Mouse (Mus musculus): ENCODE measurements around the gene Kdelr3. TPM values are rescaled to one million over a fixed set of nuclear protein-coding genes. Genes with fewer than 3 reads are reported as not detected.

Gene Kdelr3
- 41.6 and 54.9 TPM in 2 replicates for polyA plus RNA-seq (2015; fragmentation: Nextera tagmentation; extraction: Ambion mirVana)

- Histone ChIP-seq H3K4me2 (ENCODE audit: low read length) (peak within 1 kb of the TSS; percentile 73), H3K9ac (ENCODE audit: low read depth, low read length) (peak within 1 kb of the TSS; percentile 56), H3K27ac (peak within 1 kb of the TSS; percentile 19; the same call in 1 of the 2 replicates), H3K9me3 (replicated peaks; ENCODE audit: low read length) (no peaks in the 10 kb centered on the region), H3K4me3 (replicated peaks; ENCODE audit: low read depth, low read length) (peak within 1 kb of the TSS; percentile 45), H3K27me3 (ENCODE audit: insufficient read depth, low read length) (no peaks in the 10 kb centered on the region), H3K4me1 (replicated peaks; ENCODE audit: insufficient read depth, low read length) (peaks cover 12% of the 10 kb centered on the region; the same call in 1 of the 2 replicates), H3K36me3 (ENCODE audit: insufficient read depth, low read length) (no peaks in the 10 kb centered on the region)
- DNase-seq (ENCODE audit: low spot score): peak; percentile 80
- ATAC-seq (replicated peaks; ENCODE audit: low FRiP score, low read depth): peak; percentile 53
- WGBS: under 1% methylated on average over 71 of the region's 71 CpGs
- no peak for TF ChIP-seq CTCF (IDR thresholded peaks at IDR 0.05; ENCODE audit: low read depth)
Measured at GRCm38 (mm10) chr15:79516171-79517096, at the start of gene Kdelr3. Kdelr3 (plus strand) TSS chr15:79516411.

- Histone ChIP-seq H3K9ac (ENCODE audit: low read depth, low read length) (no peak overlapping the region), H3K4me2 (ENCODE audit: low read length) (no peak overlapping the region)
- 6% methylated on average over 18 of the region's 18 CpGs for WGBS
Measured at GRCm38 (mm10) chr15:79466601-79467286, 49.5 kb upstream of the Kdelr3 start.

GRCm38 (mm10) chr15:79469577-79469976 is 46.6 kb upstream of the Kdelr3 start:
- Histone ChIP-seq H3K27ac (no peak overlapping the region), H3K4me3 (replicated peaks; ENCODE audit: low read depth, low read length) (no peak overlapping the region), H3K36me3 (ENCODE audit: insufficient read depth, low read length) (no peaks in the 10 kb centered on the region), H3K4me1 (replicated peaks; ENCODE audit: insufficient read depth, low read length) (no peaks in the 10 kb centered on the region), H3K27me3 (ENCODE audit: insufficient read depth, low read length) (no peaks in the 10 kb centered on the region), H3K9ac (ENCODE audit: low read depth, low read length) (no peak overlapping the region), H3K4me2 (ENCODE audit: low read length) (no peak overlapping the region), H3K9me3 (replicated peaks; ENCODE audit: low read length) (no peaks in the 10 kb centered on the region)
- no peak for TF ChIP-seq CTCF (IDR thresholded peaks at IDR 0.05; ENCODE audit: low read depth)
- DNase-seq (ENCODE audit: low spot score) (no peak), ATAC-seq (replicated peaks; ENCODE audit: low FRiP score, low read depth) (no peak)
- 67% methylated on average over 5 of the region's 5 CpGs for WGBS

More at GRCm38 (mm10) chr15:79466601-79467286, 49.5 kb upstream of the Kdelr3 start:
- no peak overlapping the region for H3K4me3 ChIP-seq (replicated peaks; ENCODE audit: low read depth, low read length)
- no peaks in the 10 kb centered on the region for H3K4me1 ChIP-seq (replicated peaks; ENCODE audit: insufficient read depth, low read length)
- H3K36me3 ChIP-seq (ENCODE audit: insufficient read depth, low read length): no peaks in the 10 kb centered on the region
- H3K27ac ChIP-seq: no peak overlapping the region
- TF ChIP-seq CTCF (IDR thresholded peaks at IDR 0.05; ENCODE audit: low read depth): peak; percentile 99
- H3K27me3 ChIP-seq (ENCODE audit: insufficient read depth, low read length): no peaks in the 10 kb centered on the region
- ATAC-seq (replicated peaks; ENCODE audit: low FRiP score, low read depth) (peak; percentile 65; the same call in 1 of the 2 replicates), DNase-seq (ENCODE audit: low spot score) (peak; percentile 88)
- H3K9me3 ChIP-seq (replicated peaks; ENCODE audit: low read length): no peaks in the 10 kb centered on the region

GRCm38 (mm10) chr15:79470583-79470982 is 45.6 kb upstream of the Kdelr3 start:
- Histone ChIP-seq H3K36me3 (ENCODE audit: insufficient read depth, low read length) (no peaks in the 10 kb centered on the region), H3K27ac (no peak overlapping the region), H3K9me3 (replicated peaks; ENCODE audit: low read length) (no peaks in the 10 kb centered on the region), H3K4me3 (replicated peaks; ENCODE audit: low read depth, low read length) (no peak overlapping the region), H3K4me2 (ENCODE audit: low read length) (peak overlapping the region; percentile 31; the same call in 1 of the 2 replicates), H3K27me3 (ENCODE audit: insufficient read depth, low read length) (no peaks in the 10 kb centered on the region), H3K4me1 (replicated peaks; ENCODE audit: insufficient read depth, low read length) (no peaks in the 10 kb centered on the region), H3K9ac (ENCODE audit: low read depth, low read length) (no peak overlapping the region)
- TF ChIP-seq CTCF (IDR thresholded peaks at IDR 0.05; ENCODE audit: low read depth): no peak
- WGBS: 23% methylated on average over 17 of the region's 17 CpGs
- peak; percentile 54 for DNase-seq (ENCODE audit: low spot score)
- no peak for ATAC-seq (replicated peaks; ENCODE audit: low FRiP score, low read depth)

- Histone ChIP-seq H3K9ac (ENCODE audit: low read depth, low read length) (no peak overlapping the region), H3K27me3 (ENCODE audit: insufficient read depth, low read length) (no peaks in the 10 kb centered on the region), H3K9me3 (replicated peaks; ENCODE audit: low read length) (no peaks in the 10 kb centered on the region), H3K4me3 (replicated peaks; ENCODE audit: low read depth, low read length) (no peak overlapping the region), H3K4me2 (ENCODE audit: low read length) (peak overlapping the region; percentile 31; the same call in 1 of the 2 replicates), H3K4me1 (replicated peaks; ENCODE audit: insufficient read depth, low read length) (no peaks in the 10 kb centered on the region), H3K27ac (no peak overlapping the region), H3K36me3 (ENCODE audit: insufficient read depth, low read length) (no peaks in the 10 kb centered on the region)
- no peak for ATAC-seq (replicated peaks; ENCODE audit: low FRiP score, low read depth)
- WGBS: 47% methylated on average over 10 of the region's 10 CpGs
- DNase-seq (ENCODE audit: low spot score): no peak
- no peak for TF ChIP-seq CTCF (IDR thresholded peaks at IDR 0.05; ENCODE audit: low read depth)
Measured at GRCm38 (mm10) chr15:79471095-79471494, 45.1 kb upstream of the Kdelr3 start.

- no peaks in the 10 kb centered on the region for H3K27me3 ChIP-seq (ENCODE audit: insufficient read depth, low read length)
- no peak overlapping the region for H3K9ac ChIP-seq (ENCODE audit: low read depth, low read length)
- H3K27ac ChIP-seq: no peak overlapping the region
- no peaks in the 10 kb centered on the region for H3K36me3 ChIP-seq (ENCODE audit: insufficient read depth, low read length)
- H3K4me1 ChIP-seq (replicated peaks; ENCODE audit: insufficient read depth, low read length): no peaks in the 10 kb centered on the region
- DNase-seq (ENCODE audit: low spot score): no peak
- TF ChIP-seq CTCF (IDR thresholded peaks at IDR 0.05; ENCODE audit: low read depth): peak; percentile 30; the same call in 1 of the 2 replicates
- H3K4me2 ChIP-seq (ENCODE audit: low read length): no peak overlapping the region
- 89% methylated on average over 5 of the region's 5 CpGs for WGBS
- ATAC-seq (replicated peaks; ENCODE audit: low FRiP score, low read depth): no peak
- H3K9me3 ChIP-seq (replicated peaks; ENCODE audit: low read length): no peaks in the 10 kb centered on the region
- H3K4me3 ChIP-seq (replicated peaks; ENCODE audit: low read depth, low read length): no peak overlapping the region
Measured at GRCm38 (mm10) chr15:79473042-79473441, 43.2 kb upstream of the Kdelr3 start.
